Mouse (Mus musculus): ENCODE data around the gene H2afb3.
"Not testable (repeated sequence)": the region's sequence is repeated elsewhere in the genome, so short reads cannot be mapped to it uniquely, and the experiment has no call there.

Gene H2afb3

GRCm38 (mm10) chrX:120312995-120313394 is at the start of gene H2afb3:
TSS of gene H2afb3 (minus strand) at chrX:120313095.
- DNase-seq, result not testable (repeated sequence)

- DNase-seq, result no peak
Measured at GRCm38 (mm10) chrX:120301469-120302175, 11.3 kb downstream of the H2afb3 start.

GRCm38 (mm10) chrX:120292832-120293750 is 19.8 kb downstream of the H2afb3 start:
- no peak for DNase-seq

- DNase-seq, result no peak
Measured at GRCm38 (mm10) chrX:120291696-120292095, 21.2 kb downstream of the H2afb3 start.

GRCm38 (mm10) chrX:120290900-120291280 is 22.0 kb downstream of the H2afb3 start:
- no peak for DNase-seq

DNA sequence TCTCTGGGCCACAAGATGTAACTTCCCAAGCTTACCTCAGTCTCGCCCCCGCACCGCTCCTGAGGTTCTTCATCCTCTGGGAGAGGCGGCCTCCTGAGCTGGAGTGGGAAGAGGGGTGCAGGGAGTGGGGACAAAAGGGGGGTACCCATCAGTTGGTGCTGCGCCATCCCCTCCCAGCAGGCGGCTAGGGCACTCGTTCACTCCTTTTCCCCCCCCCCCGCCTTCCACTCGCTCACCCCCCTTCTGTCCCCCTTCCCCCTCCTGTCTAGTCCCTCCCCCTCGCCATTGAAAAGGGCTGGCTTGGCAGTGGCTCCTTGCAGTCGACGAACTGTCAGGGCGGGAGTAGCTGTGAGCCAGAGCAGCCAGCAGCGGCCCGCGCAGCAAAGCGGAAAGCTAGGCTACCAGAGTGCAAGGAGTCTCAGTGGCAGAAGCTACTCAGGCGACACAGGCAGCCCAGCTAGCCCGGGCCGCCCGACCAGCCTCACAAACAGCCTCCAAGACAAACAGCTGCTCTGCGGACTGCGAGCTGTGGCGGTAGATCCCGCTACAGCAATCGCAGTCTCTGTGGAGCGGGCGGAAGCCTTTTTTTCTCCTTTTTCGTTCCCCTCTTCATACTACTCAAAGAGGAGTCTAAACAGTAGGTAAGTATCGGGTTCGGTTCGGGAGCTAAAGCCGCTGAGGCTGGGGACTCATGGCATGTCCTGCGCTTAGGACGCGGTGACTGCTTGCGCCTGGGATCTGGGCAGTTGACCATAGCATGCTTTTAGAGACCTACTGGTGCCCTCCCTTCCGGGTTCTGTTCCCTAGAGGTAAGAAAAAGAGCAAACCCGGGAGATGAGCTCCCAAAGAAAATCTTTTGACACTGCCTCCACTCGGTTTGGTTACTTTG is 22.6 kb downstream of the H2afb3 start, which contains the start of gene Pcdh11x:
TSS of gene Pcdh11x (plus strand) at position 249 of the 889 bp plus-strand sequence.
- no peak for DNase-seq

DNA sequence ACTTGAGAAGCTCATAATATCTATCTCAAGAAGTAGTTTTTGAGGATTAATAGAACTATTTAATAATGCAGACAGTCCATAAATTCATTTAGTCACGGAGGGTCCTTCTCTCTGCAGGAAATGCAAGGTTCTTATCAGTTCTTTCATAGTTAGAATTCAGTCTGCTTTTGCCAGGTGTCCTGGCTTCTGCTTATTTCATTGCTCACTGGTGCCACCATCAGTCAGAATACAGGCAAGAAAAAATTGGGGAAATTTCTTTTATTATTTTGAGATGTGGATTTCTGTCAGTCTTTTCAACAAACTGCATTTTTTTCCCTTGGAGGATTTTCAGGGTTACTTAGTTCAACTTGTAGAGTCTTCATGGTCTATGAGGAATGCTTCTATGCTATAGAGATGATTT is 25.4 kb downstream of the H2afb3 start:
- DNase-seq, result no peak

- DNase-seq, result no peak
Measured at GRCm38 (mm10) chrX:120285522-120285921, 27.4 kb downstream of the H2afb3 start.

Data from thymus, postnatal 36 days (tissue).